In genomic region chr13:4350601-4351000, GRCm38 (mm10) we compare ENCODE assay signal across 32 mouse cellular contexts.
"Had no signal": no experiment of that assay in that cellular context is flagged by ENCODE, and none has a peak within 500 bp of the region (broad histone marks: within the 10 kb centered on the region; RNA-seq: fewer than 3 reads in every experiment).

No protein-coding gene starts in this region.

- H3K9me3 ChIP-seq: heart, embryonic 15.5 days; hindbrain, embryonic 12.5 days; hindbrain, embryonic 15.5 days; intestine, embryonic 15.5 days; kidney, embryonic 15.5 days had no signal

- DNase-seq: heart, postnatal 10 days; heart, postnatal 14 days; heart, postnatal 36 days; heart, postnatal 4 days; kidney, adult 11 months; kidney, adult 18-20 months; kidney, adult 2 months; kidney, adult 8-10 months; kidney, adult 9 months; kidney, postnatal 10 days; kidney, postnatal 14 days; kidney, postnatal 25 days; kidney, postnatal 36 days; kidney, postnatal 4 days; layer of hippocampus, adult 9-11 months; layer of hippocampus, postnatal 36 days had no signal

- H3K9ac ChIP-seq: heart, embryonic 13.5 days; heart, embryonic 15.5 days; hindbrain, embryonic 12.5 days; hindbrain, embryonic 14.5 days; hindbrain, embryonic 15.5 days; intestine, embryonic 15.5 days; kidney, embryonic 15.5 days had no signal

- H3K27me3 ChIP-seq: heart, embryonic 13.5 days; heart, embryonic 15.5 days; hindbrain, embryonic 12.5 days; hindbrain, embryonic 15.5 days; intestine, embryonic 15.5 days; kidney, embryonic 15.5 days had no signal

- H3K4me1 ChIP-seq: heart, embryonic 13.5 days; heart, embryonic 15.5 days; hindbrain, embryonic 10.5 days; hindbrain, embryonic 12.5 days; hindbrain, embryonic 15.5 days; intestine, embryonic 15.5 days; kidney, embryonic 15.5 days had no signal

- H3K4me2 ChIP-seq: heart, embryonic 13.5 days; heart, embryonic 15.5 days; hindbrain, embryonic 12.5 days; hindbrain, embryonic 14.5 days; hindbrain, embryonic 15.5 days; intestine, embryonic 15.5 days; kidney, embryonic 15.5 days had no signal

- H3K4me3 ChIP-seq: heart, embryonic 13.5 days; heart, embryonic 15.5 days; hindbrain, embryonic 10.5 days; hindbrain, embryonic 12.5 days; hindbrain, embryonic 15.5 days; intestine, embryonic 15.5 days; kidney, embryonic 15.5 days; layer of hippocampus, adult 2 months; left cerebral cortex, adult 2 months had no signal

- H3K36me3 ChIP-seq: heart, embryonic 13.5 days; heart, embryonic 15.5 days; hindbrain, embryonic 10.5 days; hindbrain, embryonic 12.5 days; hindbrain, embryonic 15.5 days; intestine, embryonic 15.5 days; kidney, embryonic 15.5 days had no signal

- H3K27ac ChIP-seq: heart, embryonic 13.5 days; heart, embryonic 15.5 days; hindbrain, embryonic 10.5 days; hindbrain, embryonic 12.5 days; hindbrain, embryonic 14.5 days; hindbrain, embryonic 15.5 days; hindbrain, postnatal 0 days; intestine, embryonic 15.5 days; kidney, embryonic 15.5 days; kidney, postnatal 0 days; layer of hippocampus, adult 2 months; left cerebral cortex, adult 2 months had no signal

- ATAC-seq: hindbrain, embryonic 16.5 days; hindbrain, postnatal 0 days; inflammation-experienced regulatory T-cells, adult 6 months; intestine, embryonic 15.5 days; intestine, embryonic 16.5 days; intestine, postnatal 0 days had no signal
